Mouse (Mus musculus): Measurements from ENCODE around the gene Napb. TPM values are rescaled to one million over a fixed set of nuclear protein-coding genes. Genes with fewer than 3 reads are reported as not detected.
A peak's percentile ranks its signal among the peaks of the same experiment; 100 is the strongest.

The Napb gene
- polyA plus RNA-seq, 1 experiment from 2014 or later, result 2.2 TPM

- H3K27me3 ChIP-seq (replicated peaks), result no peaks in the 10 kb centered on the region
- H3K4me2 ChIP-seq, result no peak overlapping the region
- H3K9me3 ChIP-seq, result no peaks in the 10 kb centered on the region
- no peak overlapping the region for H3K9ac ChIP-seq
- WGBS, result 67% methylated on average over 2 of the region's 2 CpGs
- no peaks in the 10 kb centered on the region for H3K36me3 ChIP-seq
- no peak for ATAC-seq (ENCODE audit: extremely low read depth, insufficient number of reproducible peaks, low FRiP score, low TSS enrichment)
- no peak overlapping the region for H3K4me3 ChIP-seq
- 0 out of 2 replicates have a peak overlapping the region, but pooled peaks have one; percentile 3 for H3K27ac ChIP-seq (replicated peaks)
- peaks cover 20% of the 10 kb centered on the region for H3K4me1 ChIP-seq
These were observed 12.8 kb downstream of the Napb start for GRCm38 (mm10) chr2:148719271-148719995.

- peak overlapping the region; percentile 65 for H3K27ac ChIP-seq (replicated peaks)
These were observed 15.2 kb downstream of the Napb start for GRCm38 (mm10) chr2:148717072-148717471.

GRCm38 (mm10) chr2:148712326-148712725, 19.9 kb downstream of the Napb start:
- no peaks in the 10 kb centered on the region for H3K9me3 ChIP-seq
- no peak for ATAC-seq (ENCODE audit: extremely low read depth, insufficient number of reproducible peaks, low FRiP score, low TSS enrichment)
- H3K9ac ChIP-seq, result no peak overlapping the region
- peaks cover 6% of the 10 kb centered on the region for H3K4me1 ChIP-seq
- no peak overlapping the region for H3K4me2 ChIP-seq
- H3K4me3 ChIP-seq, result no peak overlapping the region
- no peaks in the 10 kb centered on the region for H3K27me3 ChIP-seq (replicated peaks)
- 79% methylated on average over 3 of the region's 3 CpGs for WGBS
- peaks cover 27% of the 10 kb centered on the region for H3K36me3 ChIP-seq
- no peak overlapping the region for H3K27ac ChIP-seq (replicated peaks)

More at GRCm38 (mm10) chr2:148717072-148717471, 15.2 kb downstream of the Napb start:
- no peak overlapping the region; the same call in 1 of the 2 replicates for H3K4me2 ChIP-seq
- no peaks in the 10 kb centered on the region for H3K9me3 ChIP-seq
- H3K4me1 ChIP-seq, result peaks cover 20% of the 10 kb centered on the region
- H3K9ac ChIP-seq, result 0 out of 2 replicates have a peak overlapping the region, but pooled peaks have one; percentile 24
- H3K4me3 ChIP-seq, result no peak overlapping the region
- WGBS, result 40% methylated on average over 2 of the region's 2 CpGs
- peaks cover 3% of the 10 kb centered on the region; the same call in 1 of the 2 replicates for H3K36me3 ChIP-seq
- no peaks in the 10 kb centered on the region for H3K27me3 ChIP-seq (replicated peaks)
- ATAC-seq (ENCODE audit: extremely low read depth, insufficient number of reproducible peaks, low FRiP score, low TSS enrichment), result no peak

- no peak overlapping the region for H3K4me2 ChIP-seq
- H3K27me3 ChIP-seq (replicated peaks), result no peaks in the 10 kb centered on the region
- ATAC-seq (ENCODE audit: extremely low read depth, insufficient number of reproducible peaks, low FRiP score, low TSS enrichment), result no peak
- H3K36me3 ChIP-seq, result peaks cover 47% of the 10 kb centered on the region
- 77% methylated on average over 6 of the region's 6 CpGs for WGBS
- H3K27ac ChIP-seq (replicated peaks), result no peak overlapping the region
- no peak overlapping the region for H3K4me3 ChIP-seq
- H3K9me3 ChIP-seq, result no peaks in the 10 kb centered on the region
- H3K4me1 ChIP-seq, result no peaks in the 10 kb centered on the region
- H3K9ac ChIP-seq, result no peak overlapping the region
These were observed 25.1 kb downstream of the Napb start for GRCm38 (mm10) chr2:148707202-148707530.

GRCm38 (mm10) chr2:148706409-148707201, 25.7 kb downstream of the Napb start:
- H3K4me2 ChIP-seq, result no peak overlapping the region
- 73% methylated on average over 15 of the region's 15 CpGs for WGBS
- no peaks in the 10 kb centered on the region for H3K27me3 ChIP-seq (replicated peaks)
- H3K9ac ChIP-seq, result no peak overlapping the region
- ATAC-seq (ENCODE audit: extremely low read depth, insufficient number of reproducible peaks, low FRiP score, low TSS enrichment), result no peak
- peaks cover 41% of the 10 kb centered on the region for H3K36me3 ChIP-seq
- no peaks in the 10 kb centered on the region for H3K9me3 ChIP-seq
- no peak overlapping the region for H3K4me3 ChIP-seq
- H3K4me1 ChIP-seq, result no peaks in the 10 kb centered on the region
- H3K27ac ChIP-seq (replicated peaks), result no peak overlapping the region

GRCm38 (mm10) chr2:148698571-148698970, 33.7 kb downstream of the Napb start:
- no peak for ATAC-seq (ENCODE audit: extremely low read depth, insufficient number of reproducible peaks, low FRiP score, low TSS enrichment)
- Histone ChIP-seq H3K4me3 (no peak overlapping the region), H3K4me2 (no peak overlapping the region), H3K4me1 (peaks cover 1% of the 10 kb centered on the region; the same call in 1 of the 2 replicates), H3K9ac (no peak overlapping the region), H3K36me3 (peaks cover 82% of the 10 kb centered on the region), H3K27ac (replicated peaks) (no peak overlapping the region), H3K27me3 (replicated peaks) (no peaks in the 10 kb centered on the region), H3K9me3 (no peaks in the 10 kb centered on the region)
- 81% methylated on average over 5 of the region's 5 CpGs for WGBS

- no peak overlapping the region for H3K27ac ChIP-seq (replicated peaks)
- no peaks in the 10 kb centered on the region for H3K9me3 ChIP-seq
- H3K27me3 ChIP-seq (replicated peaks), result no peaks in the 10 kb centered on the region
- ATAC-seq (ENCODE audit: extremely low read depth, insufficient number of reproducible peaks, low FRiP score, low TSS enrichment), result no peak
- peaks cover 94% of the 10 kb centered on the region for H3K36me3 ChIP-seq
- no peak overlapping the region for H3K9ac ChIP-seq
- no peak overlapping the region for H3K4me2 ChIP-seq
- H3K4me1 ChIP-seq, result peaks cover 14% of the 10 kb centered on the region
- 87% methylated on average over 5 of the region's 5 CpGs for WGBS
- no peak overlapping the region for H3K4me3 ChIP-seq
These were observed 41.5 kb downstream of the Napb start for GRCm38 (mm10) chr2:148690781-148691180.

GRCm38 (mm10) chr2:148690291-148690690, 42.0 kb downstream of the Napb start:
- no peak for ATAC-seq (ENCODE audit: extremely low read depth, insufficient number of reproducible peaks, low FRiP score, low TSS enrichment)
- H3K9ac ChIP-seq, result no peak overlapping the region
- no peaks in the 10 kb centered on the region for H3K27me3 ChIP-seq (replicated peaks)
- 93% methylated on average over 3 of the region's 3 CpGs for WGBS
- peaks cover 14% of the 10 kb centered on the region for H3K4me1 ChIP-seq
- no peaks in the 10 kb centered on the region for H3K9me3 ChIP-seq
- H3K27ac ChIP-seq (replicated peaks), result no peak overlapping the region
- H3K4me2 ChIP-seq, result no peak overlapping the region
- H3K36me3 ChIP-seq, result peaks cover 94% of the 10 kb centered on the region
- no peak overlapping the region for H3K4me3 ChIP-seq

GRCm38 (mm10) chr2:148689444-148690140, 42.7 kb downstream of the Napb start:
- WGBS, result 90% methylated on average over 6 of the region's 6 CpGs

GRCm38 (mm10) chr2:148687971-148688370, 44.3 kb downstream of the Napb start:
- H3K27me3 ChIP-seq (replicated peaks), result no peaks in the 10 kb centered on the region
- WGBS, result 89% methylated on average over 5 of the region's 5 CpGs
- no peak for ATAC-seq (ENCODE audit: extremely low read depth, insufficient number of reproducible peaks, low FRiP score, low TSS enrichment)
- no peaks in the 10 kb centered on the region for H3K9me3 ChIP-seq
- H3K36me3 ChIP-seq, result peaks cover 90% of the 10 kb centered on the region
- H3K27ac ChIP-seq (replicated peaks), result no peak overlapping the region
- H3K4me1 ChIP-seq, result peaks cover 8% of the 10 kb centered on the region
- no peak overlapping the region for H3K4me3 ChIP-seq
- no peak overlapping the region for H3K4me2 ChIP-seq
- H3K9ac ChIP-seq, result no peak overlapping the region

More at GRCm38 (mm10) chr2:148689444-148690140, 42.7 kb downstream of the Napb start:
- no peaks in the 10 kb centered on the region for H3K9me3 ChIP-seq
- no peak overlapping the region for H3K4me3 ChIP-seq
- peaks cover 94% of the 10 kb centered on the region for H3K36me3 ChIP-seq
- H3K4me2 ChIP-seq, result no peak overlapping the region
- no peak overlapping the region for H3K27ac ChIP-seq (replicated peaks)
- H3K4me1 ChIP-seq, result peaks cover 14% of the 10 kb centered on the region
- H3K27me3 ChIP-seq (replicated peaks), result no peaks in the 10 kb centered on the region
- no peak overlapping the region for H3K9ac ChIP-seq
- no peak for ATAC-seq (ENCODE audit: extremely low read depth, insufficient number of reproducible peaks, low FRiP score, low TSS enrichment)

GRCm38 (mm10) chr2:148686862-148687261, 45.4 kb downstream of the Napb start:
- Histone ChIP-seq H3K36me3 (peaks cover 81% of the 10 kb centered on the region), H3K9me3 (no peaks in the 10 kb centered on the region), H3K9ac (no peak overlapping the region), H3K27me3 (replicated peaks) (no peaks in the 10 kb centered on the region), H3K4me1 (peaks cover 12% of the 10 kb centered on the region), H3K4me2 (no peak overlapping the region), H3K27ac (replicated peaks) (no peak overlapping the region), H3K4me3 (no peak overlapping the region)
- 83% methylated on average over 1 of the region's 1 CpGs for WGBS
- ATAC-seq (ENCODE audit: extremely low read depth, insufficient number of reproducible peaks, low FRiP score, low TSS enrichment), result no peak
